Mouse (Mus musculus) monocyte, adult 2 months (primary cell): ENCODE results near the gene Ldlr.

Experiments used
- DNase-seq, 2 experiments: peaks; one replicate each; pipeline ENCODE4 v3.0.0; 2022; ENCODE audit warnings: low spot score in 2 of 2, low read depth in 1 of 2

The Ldlr gene

DNA sequence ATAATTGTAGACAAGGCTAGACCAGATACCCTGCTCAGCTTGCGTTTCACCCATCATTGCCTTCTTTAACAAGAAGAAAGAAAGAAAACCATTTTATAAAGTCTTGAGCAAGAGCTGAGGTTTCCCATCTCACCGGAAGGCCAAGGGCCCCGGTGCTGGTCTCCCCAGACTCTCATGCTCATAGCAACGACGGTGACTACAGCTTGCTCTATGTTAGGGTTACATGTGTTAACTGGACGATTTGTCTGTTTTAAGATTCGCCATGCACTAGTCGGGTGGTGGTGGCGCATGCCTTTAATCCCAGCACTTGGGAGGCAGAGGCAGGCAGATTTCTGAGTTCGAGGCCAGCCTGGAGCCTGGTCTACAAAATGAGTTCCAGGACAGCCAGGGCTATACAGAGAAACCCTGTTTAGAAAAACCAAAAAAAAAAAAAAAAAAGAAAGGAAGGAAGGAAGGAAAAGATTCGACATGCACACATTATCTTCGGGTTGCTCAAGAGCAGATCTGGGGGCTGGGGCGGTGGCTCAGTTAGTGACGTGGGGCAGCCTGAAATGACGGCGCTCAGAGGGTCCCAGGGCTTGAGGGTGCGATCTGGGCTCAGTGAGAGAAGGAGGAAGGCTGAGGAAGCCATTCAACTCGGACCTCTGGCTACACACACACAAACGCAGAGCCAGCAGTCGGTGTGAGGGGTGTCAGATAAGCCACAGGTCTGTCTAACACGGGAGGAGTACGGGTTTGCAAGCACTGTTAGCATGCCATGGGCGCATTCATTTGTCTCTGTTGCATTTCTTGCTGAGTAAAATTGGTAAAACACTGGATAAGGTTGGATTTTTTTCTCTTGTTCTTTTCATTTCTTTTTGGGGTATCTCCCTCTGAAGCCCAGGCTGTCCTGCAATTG is 2.2 kb downstream of the Ldlr start:
- DNase-seq, result no peak

DNA sequence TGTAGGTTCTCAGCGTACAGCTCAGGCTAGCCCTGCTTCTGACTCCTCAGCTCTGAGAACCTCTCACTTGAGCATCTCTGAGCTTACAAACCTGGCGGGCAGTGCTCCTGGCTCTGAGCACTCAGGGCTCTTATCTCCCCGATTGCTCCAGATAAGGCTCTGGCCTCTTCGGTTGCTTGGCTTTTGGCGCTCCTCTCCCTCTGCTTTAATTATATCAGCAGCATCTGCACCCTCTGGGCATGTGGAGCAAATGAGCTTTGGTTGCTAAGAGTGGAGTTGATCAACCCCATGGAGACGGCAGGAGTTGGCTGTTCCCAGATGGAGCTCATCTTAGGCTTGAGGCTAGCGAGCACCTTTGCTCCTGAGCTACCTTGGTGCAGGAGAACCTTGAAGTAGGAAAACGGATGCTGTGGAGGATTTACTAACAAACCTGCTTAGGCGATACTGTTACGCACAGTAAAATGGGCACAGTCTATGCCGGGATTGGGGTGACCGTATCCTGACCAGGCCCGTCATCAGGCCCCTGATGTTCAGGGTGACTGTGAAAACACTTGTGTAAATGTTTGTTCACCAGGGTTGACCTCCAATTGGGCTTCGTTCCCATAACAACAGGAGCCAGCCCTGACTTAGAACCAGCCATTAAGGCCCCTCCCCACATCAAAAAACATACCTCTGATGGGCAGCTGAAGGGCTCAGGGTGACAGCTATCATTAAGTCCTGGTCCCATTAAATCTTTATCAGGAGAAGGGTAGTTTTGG is 3.1 kb downstream of the Ldlr start:
- DNase-seq, result no peak

- no peak for DNase-seq
These were observed 5.1 kb downstream of the Ldlr start for GRCm38 (mm10) chr9:21728261-21728832.

DNA sequence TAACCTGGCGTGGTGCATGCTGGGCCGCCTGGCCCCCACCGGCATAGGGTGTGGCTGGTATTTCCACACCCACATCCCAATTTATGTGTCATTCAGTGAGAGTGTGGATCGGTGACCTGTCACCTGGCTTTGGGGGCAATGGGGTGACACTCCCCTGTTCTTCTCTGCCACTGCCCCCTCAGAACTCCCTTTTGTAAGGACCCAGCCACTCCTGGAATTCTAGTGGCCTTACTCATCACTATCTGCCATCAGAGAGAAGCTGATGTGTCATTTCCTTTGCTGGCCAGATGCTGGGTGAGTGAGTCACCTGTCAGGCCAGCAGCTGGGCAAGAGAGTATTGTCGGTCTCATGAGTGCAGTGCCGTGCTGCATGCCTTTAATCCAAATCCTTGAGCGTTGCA is 6.0 kb downstream of the Ldlr start:
- DNase-seq, result no peak

DNA sequence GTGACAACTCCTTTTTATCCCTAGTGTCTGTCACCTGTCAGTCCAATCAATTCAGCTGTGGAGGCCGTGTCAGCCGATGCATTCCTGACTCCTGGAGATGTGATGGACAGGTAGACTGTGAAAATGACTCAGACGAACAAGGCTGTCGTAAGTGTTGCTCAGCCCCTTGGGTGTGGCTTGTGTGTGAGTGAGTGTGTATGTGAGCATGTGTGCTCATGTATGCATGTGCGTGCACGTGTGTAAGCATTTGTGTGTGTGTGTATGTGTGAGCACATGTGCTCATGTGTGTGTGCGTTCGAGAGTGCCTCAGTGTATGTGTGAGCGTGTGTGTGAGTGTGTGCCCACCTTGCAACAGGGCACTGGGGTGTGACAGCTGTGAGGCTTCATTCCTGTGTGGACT is 9.0 kb downstream of the Ldlr start:
- no peak for DNase-seq

DNA sequence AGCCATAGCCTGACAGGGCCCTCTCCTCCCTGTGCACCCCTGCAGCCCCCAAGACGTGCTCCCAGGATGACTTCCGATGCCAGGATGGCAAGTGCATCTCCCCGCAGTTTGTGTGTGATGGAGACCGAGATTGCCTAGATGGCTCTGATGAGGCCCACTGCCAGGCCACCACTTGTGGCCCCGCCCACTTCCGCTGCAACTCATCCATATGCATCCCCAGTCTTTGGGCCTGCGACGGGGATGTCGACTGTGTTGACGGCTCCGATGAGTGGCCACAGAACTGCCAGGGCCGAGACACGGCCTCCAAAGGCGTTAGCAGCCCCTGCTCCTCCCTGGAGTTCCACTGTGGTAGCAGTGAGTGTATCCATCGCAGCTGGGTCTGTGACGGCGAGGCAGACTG is 10.2 kb downstream of the Ldlr start:
- DNase-seq, result no peak

DNA sequence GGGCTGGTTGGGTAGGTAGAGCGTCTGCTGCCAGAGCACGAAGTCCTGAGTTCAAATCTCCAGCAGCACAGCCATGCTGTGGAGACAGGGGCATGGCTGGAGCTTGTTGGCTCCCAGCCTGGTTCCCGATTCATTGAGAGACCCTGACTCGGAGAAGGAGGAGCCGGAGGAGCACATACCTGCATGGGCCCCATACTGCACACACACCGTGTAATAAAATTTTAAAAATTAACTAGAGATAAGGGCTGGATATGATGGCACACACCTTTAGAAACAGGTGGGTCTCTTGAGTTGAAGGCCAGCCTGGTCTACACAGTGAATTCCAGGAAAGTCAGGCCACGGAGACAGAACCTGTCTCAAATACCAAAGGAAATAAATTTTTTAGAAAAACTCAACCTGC is 10.7 kb downstream of the Ldlr start:
- DNase-seq, result no peak

- DNase-seq, result no peak
These were observed 11.8 kb downstream of the Ldlr start for GRCm38 (mm10) chr9:21735126-21735525.

DNA sequence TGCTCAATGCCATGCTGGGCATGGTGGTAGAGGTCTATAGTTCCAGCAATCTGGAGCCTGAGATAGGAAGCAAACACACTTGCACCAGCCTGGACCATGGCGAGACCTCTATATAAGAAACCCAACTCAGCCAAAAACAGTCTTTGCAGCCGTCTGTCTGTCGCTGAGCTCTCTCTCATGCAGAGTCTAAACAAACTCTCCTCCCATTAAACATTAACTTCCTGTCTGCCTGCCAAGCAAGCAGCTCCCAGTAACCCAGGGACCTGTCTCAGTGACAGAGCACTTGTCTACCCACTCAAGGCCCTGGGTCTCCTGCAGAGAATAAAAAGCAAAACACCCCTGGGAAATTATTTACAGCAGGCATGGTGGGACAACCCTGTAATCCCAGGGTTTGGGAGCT is 13.3 kb downstream of the Ldlr start:
- no peak for DNase-seq

DNA sequence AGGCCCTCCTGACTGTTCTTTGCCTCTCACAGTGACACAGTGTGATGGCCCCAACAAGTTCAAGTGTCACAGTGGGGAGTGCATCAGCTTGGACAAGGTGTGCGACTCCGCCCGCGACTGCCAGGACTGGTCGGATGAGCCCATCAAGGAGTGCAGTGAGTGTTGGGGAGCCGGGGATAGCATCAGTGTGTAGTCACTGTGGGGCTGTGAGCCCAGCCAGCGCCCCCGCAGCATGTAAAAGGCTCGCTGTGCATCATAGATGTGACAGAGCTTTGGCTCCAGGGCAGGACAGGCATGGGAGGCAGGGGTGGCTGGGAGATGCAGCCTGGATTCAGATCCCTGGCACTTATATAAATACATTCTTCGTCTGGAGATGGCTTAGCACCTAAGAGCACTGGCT is 13.9 kb downstream of the Ldlr start:
- no peak for DNase-seq

DNA sequence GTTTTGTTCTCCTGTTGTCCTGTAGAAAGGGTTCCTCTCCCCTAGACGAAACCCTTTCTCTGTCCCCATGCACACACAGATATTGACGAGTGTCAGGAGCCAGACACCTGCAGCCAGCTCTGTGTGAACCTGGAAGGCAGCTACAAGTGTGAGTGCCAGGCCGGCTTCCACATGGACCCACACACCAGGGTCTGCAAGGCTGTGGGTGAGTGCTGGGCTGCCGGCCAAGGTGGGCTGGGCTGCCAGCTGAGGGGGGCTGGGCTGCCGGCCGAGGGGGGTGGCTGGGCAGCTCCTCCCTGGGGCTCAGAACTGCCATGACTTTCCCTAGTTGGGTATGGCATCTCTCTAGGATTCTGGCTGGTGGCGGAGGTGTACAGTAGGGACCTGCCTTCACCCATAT is 15.5 kb downstream of the Ldlr start:
- DNase-seq, result no peak

DNA sequence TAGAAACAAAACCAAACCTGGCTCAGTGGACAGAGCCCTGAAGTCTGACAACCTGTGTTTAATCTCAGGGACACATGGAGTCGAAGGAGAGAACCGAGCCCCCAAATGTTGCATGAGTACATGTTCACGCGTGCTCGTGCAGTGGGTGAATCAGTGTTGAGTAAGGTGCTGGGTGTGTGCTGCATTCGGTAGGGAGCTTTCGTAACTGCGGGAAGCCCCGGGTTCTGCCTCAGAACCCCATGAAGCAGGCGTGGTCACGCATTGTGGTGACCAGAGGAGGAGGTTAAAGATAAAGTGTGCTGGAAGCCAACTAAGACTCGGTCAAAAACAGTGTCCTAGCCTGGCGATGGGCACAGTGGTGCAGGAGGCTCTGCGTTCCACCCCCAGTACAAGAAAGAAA is 17.1 kb downstream of the Ldlr start:
- DNase-seq, result peak; percentile 56 to 64

- no peak for DNase-seq
These were observed 18.2 kb downstream of the Ldlr start for GRCm38 (mm10) chr9:21741514-21741913.

- DNase-seq, result no peak
These were observed 24.0 kb downstream of the Ldlr start for GRCm38 (mm10) chr9:21747238-21747774.

DNA sequence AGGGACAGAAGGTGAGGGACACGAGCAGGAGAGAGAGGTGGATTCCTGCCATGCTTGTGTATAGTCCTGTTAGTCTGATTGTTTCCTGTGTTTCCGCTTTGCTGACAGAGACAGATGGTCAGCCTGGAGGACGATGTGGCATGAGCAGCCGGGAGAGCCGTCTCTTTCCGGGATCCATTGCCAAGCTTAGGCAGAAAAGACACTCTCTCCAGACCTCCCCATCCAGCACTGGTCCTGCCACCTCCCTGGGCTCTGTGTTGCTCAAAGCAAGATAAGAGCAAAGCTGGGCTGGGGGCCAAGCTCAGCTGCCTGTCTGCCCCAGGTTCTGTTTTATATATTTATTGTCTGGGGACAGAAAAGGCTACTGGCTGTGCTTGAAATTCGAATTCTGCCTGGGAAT is 24.8 kb downstream of the Ldlr start:
- no peak for DNase-seq

- DNase-seq, result no peak
These were observed 25.2 kb downstream of the Ldlr start for GRCm38 (mm10) chr9:21748491-21748890.

DNA sequence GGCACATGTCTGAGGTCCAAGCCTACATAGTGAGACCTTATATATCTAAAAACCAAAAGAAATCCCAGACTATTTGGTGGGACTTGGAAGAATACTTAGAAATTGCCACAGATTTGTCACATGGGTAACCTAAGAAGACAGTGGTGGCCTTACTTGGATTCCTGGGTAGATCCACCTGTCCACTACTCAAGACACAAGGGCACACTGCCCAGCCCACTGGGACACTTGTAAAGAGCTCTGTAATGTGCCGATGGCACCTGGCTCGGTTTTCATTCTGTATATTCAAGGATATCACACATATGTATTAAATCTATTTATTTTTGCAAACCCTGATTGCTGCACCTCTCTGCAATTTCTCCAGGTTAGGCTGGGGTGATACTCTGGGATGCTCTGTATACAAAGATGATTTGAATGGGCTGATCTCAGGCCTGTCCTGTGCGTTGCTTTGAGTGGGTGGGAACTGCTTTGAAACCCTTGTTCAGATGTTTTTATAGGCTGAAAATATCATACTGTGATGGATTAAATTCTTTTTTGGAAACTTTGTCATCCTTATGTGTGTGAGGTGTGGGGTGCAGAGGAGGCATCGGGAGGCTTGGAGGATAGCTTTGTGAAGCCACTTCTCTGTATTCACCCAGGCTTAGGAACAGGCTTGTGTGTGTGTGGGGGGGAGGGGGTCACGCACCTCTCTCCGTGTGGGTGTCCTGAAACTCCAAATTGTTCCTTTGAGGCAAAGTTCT is 26.3 kb downstream of the Ldlr start:
- DNase-seq, result no peak

GRCm38 (mm10) chr9:21750370-21750769 is 27.1 kb downstream of the Ldlr start:
- DNase-seq, result no peak

DNA sequence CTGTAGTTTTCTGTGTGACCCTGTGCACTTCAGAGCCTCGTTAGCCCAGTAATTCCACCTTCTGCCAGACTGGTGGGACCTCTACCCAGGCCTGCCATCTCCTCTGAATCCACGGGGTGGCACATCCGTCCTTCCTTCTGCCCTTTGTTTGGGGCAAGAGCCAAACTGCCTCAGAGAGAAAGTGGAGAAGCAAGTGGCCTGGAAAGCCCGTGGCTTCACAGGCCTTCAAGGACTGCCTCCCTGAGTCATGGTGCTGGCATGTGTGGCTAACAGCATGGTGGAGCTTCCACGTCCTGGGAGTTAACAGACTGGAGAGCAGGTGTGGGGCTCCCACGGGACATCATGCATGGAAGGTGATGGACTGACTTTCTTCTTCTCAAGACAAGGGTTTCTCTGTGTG is 28.1 kb downstream of the Ldlr start:
- DNase-seq, result no peak

GRCm38 (mm10) chr9:21752252-21752792 is 29.0 kb downstream of the Ldlr start:
- DNase-seq, result no peak

DNA sequence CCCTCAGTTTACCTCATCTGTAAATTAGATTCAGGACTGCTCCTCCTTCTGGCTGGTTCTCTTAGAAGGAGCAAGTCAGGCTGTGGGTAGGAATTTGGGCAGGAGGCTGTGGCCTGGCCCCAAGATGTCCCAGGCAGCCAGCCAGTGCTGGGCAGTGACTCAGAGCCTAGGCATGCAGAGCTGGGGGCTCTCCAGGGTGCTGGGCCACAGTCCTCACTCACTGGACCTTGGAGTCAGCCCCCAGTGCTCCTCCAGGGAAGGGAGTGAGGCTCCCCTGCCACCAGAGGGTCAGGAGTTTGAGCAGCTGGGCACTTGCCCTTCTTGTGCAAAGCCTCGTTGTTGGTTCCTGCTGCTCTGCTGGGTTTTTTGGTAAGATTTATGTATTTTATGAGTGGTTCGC is 30.7 kb downstream of the Ldlr start:
- no peak for DNase-seq
